Mouse (Mus musculus) left cerebral cortex, postnatal 36 days (tissue): ENCODE data around the gene Akr1c14. TPM values are rescaled to one million over a fixed set of nuclear protein-coding genes. Genes with fewer than 3 reads are reported as not detected.
"Not testable (repeated sequence)": the region's sequence is repeated elsewhere in the genome, so short reads cannot be mapped to it uniquely, and the experiment has no call there.

Experiments used
- DNase-seq, 2 experiments: peaks; one replicate each; pipeline ENCODE4 v3.0.0; 2021 to 2022; ENCODE audit warnings: low spot score in 2 of 2, mixed read lengths in 1 of 2
- intact Hi-C: fragments of 180-260 bp; cut with DNase I; formaldehyde crosslinking; loops from one replicate; pipeline ENCODE4 v1.15.1; 2025
- total RNA-seq, 2 experiments: library from RNA; stranded (reverse); gene quantifications; 2 replicates each; pipeline ENCODE4 v1.2.3; 2021

Akr1c14 gene
- total RNA-seq, result 1 to 10 TPM in 1 of 2 experiments, under 1 TPM in 1; 0.82 to 2.3 TPM

GRCm38 (mm10) chr13:4048719-4049118, at the start of gene Akr1c14:
TSS of gene Akr1c14 (plus strand) at chr13:4049011.
- DNase-seq, result no peak
- intact Hi-C loops, result no loop called here

GRCm38 (mm10) chr13:4001687-4002086, 47.1 kb upstream of the Akr1c14 start:
- intact Hi-C loops, result loop anchor here (2.0 kb wide), 1 partner anchor 337 kb away; no protein-coding TSS in a partner anchor

GRCm38 (mm10) chr13:4010784-4011183, 38.0 kb upstream of the Akr1c14 start:
- DNase-seq, result no peak
- intact Hi-C loops, result loop anchor here (5.0 to 10.0 kb wide), 2 partner anchors 272 to 604 kb away; no protein-coding TSS in a partner anchor

More at GRCm38 (mm10) chr13:4001687-4002086, 47.1 kb upstream of the Akr1c14 start:
- peak; percentile 36 to 55 for DNase-seq

GRCm38 (mm10) chr13:4013811-4014210, 35.0 kb upstream of the Akr1c14 start:
- intact Hi-C loops, result loop anchor here (5.0 to 10.0 kb wide), 2 partner anchors 268 to 601 kb away; no protein-coding TSS in a partner anchor
- no peak for DNase-seq

- intact Hi-C loops, result no loop called here
- no peak for DNase-seq
These were observed 18.9 kb upstream of the Akr1c14 start for GRCm38 (mm10) chr13:4029897-4030296.

- no peak for DNase-seq
- intact Hi-C loops, result no loop called here
These were observed 16.3 kb upstream of the Akr1c14 start for GRCm38 (mm10) chr13:4032512-4032911.

GRCm38 (mm10) chr13:4035052-4035451, 13.8 kb upstream of the Akr1c14 start:
- DNase-seq, result no peak
- intact Hi-C loops, result no loop called here

GRCm38 (mm10) chr13:4046113-4046512, 2.7 kb upstream of the Akr1c14 start:
- no peak for DNase-seq
- intact Hi-C loops, result no loop called here

GRCm38 (mm10) chr13:4046841-4047240, 2.0 kb upstream of the Akr1c14 start:
- intact Hi-C loops, result no loop called here
- DNase-seq, result no peak

- no peak for DNase-seq
- intact Hi-C loops, result no loop called here
These were observed 585 bp upstream of the Akr1c14 start for GRCm38 (mm10) chr13:4048226-4048625.

- intact Hi-C loops, result no loop called here
- DNase-seq, result no peak
These were observed 844 bp downstream of the Akr1c14 start for GRCm38 (mm10) chr13:4049655-4050054.

GRCm38 (mm10) chr13:4055450-4055849, 6.6 kb downstream of the Akr1c14 start:
- intact Hi-C loops, result no loop called here
- DNase-seq, result no peak

GRCm38 (mm10) chr13:4056211-4056610, 7.4 kb downstream of the Akr1c14 start:
- DNase-seq, result no peak
- intact Hi-C loops, result no loop called here

- intact Hi-C loops, DNase-seq: not testable (repeated sequence)
These were observed 9.4 kb downstream of the Akr1c14 start for GRCm38 (mm10) chr13:4058239-4058638.

- no peak for DNase-seq
- intact Hi-C loops, result no loop called here
These were observed 10.6 kb downstream of the Akr1c14 start for GRCm38 (mm10) chr13:4059363-4059762.

- DNase-seq, result no peak
- intact Hi-C loops, result no loop called here
These were observed 11.5 kb downstream of the Akr1c14 start for GRCm38 (mm10) chr13:4060214-4060730.

GRCm38 (mm10) chr13:4076517-4077435, 28.0 kb downstream of the Akr1c14 start:
- intact Hi-C loops, result no loop called here
- DNase-seq, result no peak

GRCm38 (mm10) chr13:4079876-4080275, 31.1 kb downstream of the Akr1c14 start:
- no peak for DNase-seq
- intact Hi-C loops, result no loop called here

- intact Hi-C loops, result no loop called here
- DNase-seq, result no peak
These were observed 52.9 kb downstream of the Akr1c14 start for GRCm38 (mm10) chr13:4101691-4102090.

- intact Hi-C loops, result no loop called here
- DNase-seq, result no peak
These were observed 53.9 kb downstream of the Akr1c14 start for GRCm38 (mm10) chr13:4102721-4103120.
